Mouse (Mus musculus): Measurements from ENCODE around the gene Tmem238l. TPM values are rescaled to one million over a fixed set of nuclear protein-coding genes. Genes with fewer than 3 reads are reported as not detected.

Gene Tmem238l
- polyA plus RNA-seq, 1 experiment from 2014 or later = not detected

GRCm38 (mm10) chr11:66934428-66935173 is 21.8 kb upstream of the Tmem238l start:
- ATAC-seq (ENCODE audit: insufficient number of reproducible peaks, low FRiP score, low TSS enrichment, low read depth) (no peak), DNase-seq (ENCODE audit: low spot score) (no peak)
- H3K27ac ChIP-seq (replicated peaks; ENCODE audit: low read depth, low read length) = no peak overlapping the region
- H3K9ac ChIP-seq (ENCODE audit: low read length) = no peak overlapping the region
- no peaks in the 10 kb centered on the region for H3K4me1 ChIP-seq (ENCODE audit: control insufficient read depth, insufficient read depth, low read length)
- no peaks in the 10 kb centered on the region for H3K36me3 ChIP-seq (ENCODE audit: control insufficient read depth, insufficient read depth, low read length)
- no peak overlapping the region for H3K4me2 ChIP-seq (ENCODE audit: low read depth, severe bottlenecking)
- WGBS = 77% methylated on average over 7 of the region's 7 CpGs
- H3K4me3 ChIP-seq (ENCODE audit: low read depth, low read length) = no peak overlapping the region
- H3K27me3 ChIP-seq (ENCODE audit: control insufficient read depth, insufficient read depth, low read length) = no peaks in the 10 kb centered on the region
- no peaks in the 10 kb centered on the region for H3K9me3 ChIP-seq (ENCODE audit: control insufficient read depth, low read length)

- Histone ChIP-seq H3K4me3 (ENCODE audit: low read depth, low read length) (no peak overlapping the region), H3K27me3 (ENCODE audit: control insufficient read depth, insufficient read depth, low read length) (no peaks in the 10 kb centered on the region), H3K9ac (ENCODE audit: low read length) (no peak overlapping the region), H3K4me1 (ENCODE audit: control insufficient read depth, insufficient read depth, low read length) (no peaks in the 10 kb centered on the region), H3K9me3 (ENCODE audit: control insufficient read depth, low read length) (no peaks in the 10 kb centered on the region), H3K4me2 (ENCODE audit: low read depth, severe bottlenecking) (no peak overlapping the region), H3K36me3 (ENCODE audit: control insufficient read depth, insufficient read depth, low read length) (no peaks in the 10 kb centered on the region), H3K27ac (replicated peaks; ENCODE audit: low read depth, low read length) (no peak overlapping the region)
- no peak for DNase-seq (ENCODE audit: low spot score)
- 82% methylated on average over 5 of the region's 5 CpGs for WGBS
- no peak for ATAC-seq (ENCODE audit: insufficient number of reproducible peaks, low FRiP score, low TSS enrichment, low read depth)
Measured at GRCm38 (mm10) chr11:66942011-66942410, 14.4 kb upstream of the Tmem238l start.

- ATAC-seq (ENCODE audit: insufficient number of reproducible peaks, low FRiP score, low TSS enrichment, low read depth) (no peak), DNase-seq (ENCODE audit: low spot score) (no peak)
- no peaks in the 10 kb centered on the region for H3K27me3 ChIP-seq (ENCODE audit: control insufficient read depth, insufficient read depth, low read length)
- no peaks in the 10 kb centered on the region for H3K4me1 ChIP-seq (ENCODE audit: control insufficient read depth, insufficient read depth, low read length)
- no peak overlapping the region for H3K27ac ChIP-seq (replicated peaks; ENCODE audit: low read depth, low read length)
- no peak overlapping the region for H3K9ac ChIP-seq (ENCODE audit: low read length)
- H3K4me2 ChIP-seq (ENCODE audit: low read depth, severe bottlenecking) = no peak overlapping the region
- H3K36me3 ChIP-seq (ENCODE audit: control insufficient read depth, insufficient read depth, low read length) = no peaks in the 10 kb centered on the region
- WGBS = 69% methylated on average over 2 of the region's 2 CpGs
- no peak overlapping the region for H3K4me3 ChIP-seq (ENCODE audit: low read depth, low read length)
- no peaks in the 10 kb centered on the region for H3K9me3 ChIP-seq (ENCODE audit: control insufficient read depth, low read length)
Measured at GRCm38 (mm10) chr11:66945224-66945767, 11.1 kb upstream of the Tmem238l start.

GRCm38 (mm10) chr11:66946521-66946920 is 9.9 kb upstream of the Tmem238l start:
- H3K27ac ChIP-seq (replicated peaks; ENCODE audit: low read depth, low read length) = no peak overlapping the region
- no peak overlapping the region for H3K9ac ChIP-seq (ENCODE audit: low read length)
- no peak for ATAC-seq (ENCODE audit: insufficient number of reproducible peaks, low FRiP score, low TSS enrichment, low read depth)
- no peaks in the 10 kb centered on the region for H3K4me1 ChIP-seq (ENCODE audit: control insufficient read depth, insufficient read depth, low read length)
- no peaks in the 10 kb centered on the region for H3K27me3 ChIP-seq (ENCODE audit: control insufficient read depth, insufficient read depth, low read length)
- DNase-seq (ENCODE audit: low spot score) = no peak
- H3K4me2 ChIP-seq (ENCODE audit: low read depth, severe bottlenecking) = no peak overlapping the region
- no peaks in the 10 kb centered on the region for H3K36me3 ChIP-seq (ENCODE audit: control insufficient read depth, insufficient read depth, low read length)
- no peak overlapping the region for H3K4me3 ChIP-seq (ENCODE audit: low read depth, low read length)
- 74% methylated on average over 6 of the region's 6 CpGs for WGBS
- H3K9me3 ChIP-seq (ENCODE audit: control insufficient read depth, low read length) = no peaks in the 10 kb centered on the region

- H3K4me2 ChIP-seq (ENCODE audit: low read depth, severe bottlenecking) = no peak overlapping the region
- WGBS = 87% methylated on average over 6 of the region's 6 CpGs
- H3K9me3 ChIP-seq (ENCODE audit: control insufficient read depth, low read length) = no peaks in the 10 kb centered on the region
- no peaks in the 10 kb centered on the region for H3K4me1 ChIP-seq (ENCODE audit: control insufficient read depth, insufficient read depth, low read length)
- no peaks in the 10 kb centered on the region for H3K36me3 ChIP-seq (ENCODE audit: control insufficient read depth, insufficient read depth, low read length)
- DNase-seq (ENCODE audit: low spot score) (no peak), ATAC-seq (ENCODE audit: insufficient number of reproducible peaks, low FRiP score, low TSS enrichment, low read depth) (no peak)
- no peak overlapping the region for H3K4me3 ChIP-seq (ENCODE audit: low read depth, low read length)
- H3K27me3 ChIP-seq (ENCODE audit: control insufficient read depth, insufficient read depth, low read length) = no peaks in the 10 kb centered on the region
- H3K9ac ChIP-seq (ENCODE audit: low read length) = no peak overlapping the region
- H3K27ac ChIP-seq (replicated peaks; ENCODE audit: low read depth, low read length) = no peak overlapping the region
Measured at GRCm38 (mm10) chr11:66946922-66947321, 9.5 kb upstream of the Tmem238l start.

GRCm38 (mm10) chr11:66960797-66961196 is 4.4 kb downstream of the Tmem238l start:
- Histone ChIP-seq H3K36me3 (ENCODE audit: control insufficient read depth, insufficient read depth, low read length) (no peaks in the 10 kb centered on the region), H3K27ac (replicated peaks; ENCODE audit: low read depth, low read length) (no peak overlapping the region), H3K4me1 (ENCODE audit: control insufficient read depth, insufficient read depth, low read length) (no peaks in the 10 kb centered on the region), H3K9me3 (ENCODE audit: control insufficient read depth, low read length) (no peaks in the 10 kb centered on the region), H3K9ac (ENCODE audit: low read length) (no peak overlapping the region), H3K4me2 (ENCODE audit: low read depth, severe bottlenecking) (no peak overlapping the region), H3K27me3 (ENCODE audit: control insufficient read depth, insufficient read depth, low read length) (no peaks in the 10 kb centered on the region), H3K4me3 (ENCODE audit: low read depth, low read length) (no peak overlapping the region)
- 67% methylated on average over 1 of the region's 1 CpGs for WGBS
- ATAC-seq (ENCODE audit: insufficient number of reproducible peaks, low FRiP score, low TSS enrichment, low read depth) = no peak
- DNase-seq (ENCODE audit: low spot score) = no peak

- DNase-seq (ENCODE audit: low spot score) (no peak), ATAC-seq (ENCODE audit: insufficient number of reproducible peaks, low FRiP score, low TSS enrichment, low read depth) (no peak)
- no peak overlapping the region for H3K4me3 ChIP-seq (ENCODE audit: low read depth, low read length)
- no peaks in the 10 kb centered on the region for H3K9me3 ChIP-seq (ENCODE audit: control insufficient read depth, low read length)
- no peaks in the 10 kb centered on the region for H3K36me3 ChIP-seq (ENCODE audit: control insufficient read depth, insufficient read depth, low read length)
- no peak overlapping the region for H3K4me2 ChIP-seq (ENCODE audit: low read depth, severe bottlenecking)
- H3K9ac ChIP-seq (ENCODE audit: low read length) = no peak overlapping the region
- H3K27ac ChIP-seq (replicated peaks; ENCODE audit: low read depth, low read length) = no peak overlapping the region
- no peaks in the 10 kb centered on the region for H3K27me3 ChIP-seq (ENCODE audit: control insufficient read depth, insufficient read depth, low read length)
- WGBS = 90% methylated on average over 12 of the region's 12 CpGs
- H3K4me1 ChIP-seq (ENCODE audit: control insufficient read depth, insufficient read depth, low read length) = no peaks in the 10 kb centered on the region
Measured at GRCm38 (mm10) chr11:66961447-66962176, 5.2 kb downstream of the Tmem238l start.

- no peaks in the 10 kb centered on the region for H3K27me3 ChIP-seq (ENCODE audit: control insufficient read depth, insufficient read depth, low read length)
- H3K9me3 ChIP-seq (ENCODE audit: control insufficient read depth, low read length) = no peaks in the 10 kb centered on the region
- no peak for ATAC-seq (ENCODE audit: insufficient number of reproducible peaks, low FRiP score, low TSS enrichment, low read depth)
- no peak overlapping the region for H3K4me3 ChIP-seq (ENCODE audit: low read depth, low read length)
- WGBS = 81% methylated on average over 1 of the region's 1 CpGs
- H3K4me1 ChIP-seq (ENCODE audit: control insufficient read depth, insufficient read depth, low read length) = no peaks in the 10 kb centered on the region
- no peaks in the 10 kb centered on the region for H3K36me3 ChIP-seq (ENCODE audit: control insufficient read depth, insufficient read depth, low read length)
- no peak overlapping the region for H3K27ac ChIP-seq (replicated peaks; ENCODE audit: low read depth, low read length)
- no peak for DNase-seq (ENCODE audit: low spot score)
- no peak overlapping the region for H3K4me2 ChIP-seq (ENCODE audit: low read depth, severe bottlenecking)
- H3K9ac ChIP-seq (ENCODE audit: low read length) = no peak overlapping the region
Measured at GRCm38 (mm10) chr11:66963462-66963861, 7.0 kb downstream of the Tmem238l start.

Measured in limb, embryonic 11.5 days (tissue).